Mouse (Mus musculus): ENCODE data around the gene Usp7.

Usp7 gene

GRCm38 (mm10) chr16:8724031-8724430 lies 68.1 kb downstream of the Usp7 start:
- DNase-seq (ENCODE audit: low spot score in 2 of 2) = no peak

- no peak for DNase-seq (ENCODE audit: low spot score in 2 of 2)
Observed at GRCm38 (mm10) chr16:8720447-8720846, 71.7 kb downstream of the Usp7 start.

GRCm38 (mm10) chr16:8717744-8718143 lies 74.4 kb downstream of the Usp7 start:
- no peak for DNase-seq (ENCODE audit: low spot score in 2 of 2)

GRCm38 (mm10) chr16:8716300-8716699 lies 75.8 kb downstream of the Usp7 start:
- DNase-seq (ENCODE audit: low spot score in 2 of 2) = no peak

- DNase-seq (ENCODE audit: low spot score in 2 of 2) = no peak
Observed at GRCm38 (mm10) chr16:8715513-8716080, 76.5 kb downstream of the Usp7 start.

GRCm38 (mm10) chr16:8714851-8715250 lies 77.3 kb downstream of the Usp7 start:
- DNase-seq (ENCODE audit: low spot score in 2 of 2) = no peak

GRCm38 (mm10) chr16:8711998-8712397 lies 80.1 kb downstream of the Usp7 start:
- no peak for DNase-seq (ENCODE audit: low spot score in 2 of 2)

GRCm38 (mm10) chr16:8700586-8700985 lies 91.5 kb downstream of the Usp7 start:
- no peak for DNase-seq (ENCODE audit: low spot score in 2 of 2)

- DNase-seq (ENCODE audit: low spot score in 2 of 2) = no peak
Observed at GRCm38 (mm10) chr16:8699556-8699955, 92.6 kb downstream of the Usp7 start.

GRCm38 (mm10) chr16:8691206-8691605 lies 100.9 kb downstream of the Usp7 start:
- DNase-seq (ENCODE audit: low spot score in 2 of 2) = no peak

GRCm38 (mm10) chr16:8689979-8690656 lies 102.0 kb downstream of the Usp7 start:
- peak in 1 of 2 experiments; percentile 45 for DNase-seq (ENCODE audit: low spot score in 2 of 2)

GRCm38 (mm10) chr16:8687559-8688112 lies 104.5 kb downstream of the Usp7 start:
- DNase-seq (ENCODE audit: low spot score in 2 of 2) = no peak

GRCm38 (mm10) chr16:8686871-8687535 lies 105.1 kb downstream of the Usp7 start:
- no peak for DNase-seq (ENCODE audit: low spot score in 2 of 2)

- DNase-seq (ENCODE audit: low spot score in 2 of 2) = peak; percentile 86 to 87
Observed at GRCm38 (mm10) chr16:8686121-8686870, 105.8 kb downstream of the Usp7 start.

- DNase-seq (ENCODE audit: low spot score in 2 of 2) = no peak
Observed at GRCm38 (mm10) chr16:8685087-8685486, 107.0 kb downstream of the Usp7 start.

GRCm38 (mm10) chr16:8680470-8680869 lies 111.6 kb downstream of the Usp7 start, which contains the start of gene Gm5767:
Gene Gm5767 (plus strand): TSS chr16:8680770.
- DNase-seq (ENCODE audit: low spot score in 2 of 2) = no peak

- DNase-seq (ENCODE audit: low spot score in 2 of 2) = no peak
Observed at GRCm38 (mm10) chr16:8679780-8680179, 112.3 kb downstream of the Usp7 start.

GRCm38 (mm10) chr16:8678676-8679075 lies 113.4 kb downstream of the Usp7 start:
- DNase-seq (ENCODE audit: low spot score in 2 of 2) = no peak

GRCm38 (mm10) chr16:8678035-8678434 lies 114.1 kb downstream of the Usp7 start:
- DNase-seq (ENCODE audit: low spot score in 2 of 2) = no peak

GRCm38 (mm10) chr16:8676800-8677199 lies 115.3 kb downstream of the Usp7 start:
- DNase-seq (ENCODE audit: low spot score in 2 of 2) = peak; percentile 28 to 66

GRCm38 (mm10) chr16:8676228-8676627 lies 115.9 kb downstream of the Usp7 start:
- DNase-seq (ENCODE audit: low spot score in 2 of 2) = no peak

GRCm38 (mm10) chr16:8675559-8675958 lies 116.5 kb downstream of the Usp7 start:
- DNase-seq (ENCODE audit: low spot score in 2 of 2) = no peak

Measured in right cerebral cortex, adult 2 months (tissue).